Mouse (Mus musculus): ENCODE data around the gene Lcp1.

- no peak for TF ChIP-seq CTCF (IDR thresholded peaks at IDR 0.05; ENCODE audit: extremely low read depth, insufficient read depth, low read length)
- no peak for TF ChIP-seq POLR2A (IDR thresholded peaks at IDR 0.05; ENCODE audit: extremely low read depth, insufficient read depth, low read length)
Observed at GRCm38 (mm10) chr14:75235552-75235951, 104.7 kb downstream of the Lcp1 start.

Measured in cortical plate, adult 2 months (tissue).